Mouse (Mus musculus) bone marrow macrophage, adult 2 months (primary cell): ENCODE data around the gene Txndc9.

Experiments
- CTCF ChIP-seq: IDR thresholded peaks from 2 replicates; pipeline ENCODE4 v1.5.1; 2012; ENCODE audit warnings: low read depth, mild to moderate bottlenecking, low read length, moderate library complexity
- POLR2A ChIP-seq: IDR thresholded peaks from 2 replicates; pipeline ENCODE4 v1.6.1; 2012; ENCODE audit warnings: mild to moderate bottlenecking, low read depth, low read length, borderline replicate concordance

GRCm38 (mm10) chr1:38014551-38015203 is 17.0 kb upstream of the Txndc9 start:
- TF ChIP-seq CTCF (no peak), POLR2A (no peak)
